Mouse (Mus musculus) limb, embryonic 11.5 days (tissue): Measurements from ENCODE around the gene Znrf4. TPM values are rescaled to one million over a fixed set of nuclear protein-coding genes. Genes with fewer than 3 reads are reported as not detected.

Experiments used
- ATAC-seq: fragments of 200-750 bp; cut with Nextera tagmentation; 2 replicates; pipeline ENCODE4 v1.8.0; 2017; ENCODE audit warnings: low read depth; ENCODE audit not compliant: insufficient number of reproducible peaks, low FRiP score, low TSS enrichment
- DNase-seq: peaks from one replicate; pipeline ENCODE4 v3.0.0-alpha.2; 2015; ENCODE audit warnings: low spot score
- H3K27ac ChIP-seq: fragments of 300-500 bp; sonication (generic); replicated peaks from 2 replicates; pipeline ENCODE4 v1.5.1; 2014; ENCODE audit warnings: low read depth, mild to moderate bottlenecking, low read length
- H3K27me3 ChIP-seq: fragments of 300-500 bp; sonication (generic); 2 replicates; pipeline ENCODE4 v1.6.1; 2014; ENCODE audit warnings: mild to moderate bottlenecking, low read length, mixed read lengths; ENCODE audit not compliant: control insufficient read depth, insufficient read depth
- H3K36me3 ChIP-seq: fragments of 300-500 bp; sonication (generic); 2 replicates; pipeline ENCODE4 v1.6.1; 2014; ENCODE audit warnings: mild to moderate bottlenecking, low read length, moderate library complexity, mixed read lengths; ENCODE audit not compliant: control insufficient read depth, insufficient read depth
- H3K4me1 ChIP-seq: fragments of 300-500 bp; sonication (generic); 2 replicates; pipeline ENCODE4 v1.6.1; 2014; ENCODE audit warnings: low read length, mixed read lengths; ENCODE audit not compliant: control insufficient read depth, insufficient read depth
- H3K4me2 ChIP-seq: fragments of 300-500 bp; sonication (generic); 2 replicates; pipeline ENCODE4 v1.6.1; 2014; ENCODE audit warnings: low read depth, mild to moderate bottlenecking, moderate library complexity; ENCODE audit not compliant: severe bottlenecking
- H3K4me3 ChIP-seq: fragments of 300-500 bp; sonication (generic); 2 replicates; pipeline ENCODE4 v1.5.1; 2014; ENCODE audit warnings: low read depth, low read length
- H3K9ac ChIP-seq: fragments of 300-500 bp; sonication (generic); 2 replicates; pipeline ENCODE4 v1.6.1; 2014; ENCODE audit warnings: mild to moderate bottlenecking, low read length
- H3K9me3 ChIP-seq: fragments of 300-500 bp; sonication (generic); 2 replicates; pipeline ENCODE4 v1.6.1; 2016; ENCODE audit warnings: low read length; ENCODE audit not compliant: control insufficient read depth
- WGBS: fragments of 180-500 bp; shearing (Covaris S2); extraction: QIAGEN DNeasy Blood & Tissue Kit; methylation state at CpG from one replicate; pipeline ENCODE4 v1.1.7; 2014; 5-methylcytosine and 5-hydroxymethylcytosine counted together
- polyA plus RNA-seq: library from polyadenylated mRNA; unstranded; fragments of >200 nt; fragmentation: Nextera tagmentation; extraction: Ambion mirVana; gene quantifications from 2 replicates; pipeline ENCODE4 v1.2.1, GENCODE M21; 2014

Gene Znrf4
- polyA plus RNA-seq, 1 experiment from 2014 or later = not detected

DNA sequence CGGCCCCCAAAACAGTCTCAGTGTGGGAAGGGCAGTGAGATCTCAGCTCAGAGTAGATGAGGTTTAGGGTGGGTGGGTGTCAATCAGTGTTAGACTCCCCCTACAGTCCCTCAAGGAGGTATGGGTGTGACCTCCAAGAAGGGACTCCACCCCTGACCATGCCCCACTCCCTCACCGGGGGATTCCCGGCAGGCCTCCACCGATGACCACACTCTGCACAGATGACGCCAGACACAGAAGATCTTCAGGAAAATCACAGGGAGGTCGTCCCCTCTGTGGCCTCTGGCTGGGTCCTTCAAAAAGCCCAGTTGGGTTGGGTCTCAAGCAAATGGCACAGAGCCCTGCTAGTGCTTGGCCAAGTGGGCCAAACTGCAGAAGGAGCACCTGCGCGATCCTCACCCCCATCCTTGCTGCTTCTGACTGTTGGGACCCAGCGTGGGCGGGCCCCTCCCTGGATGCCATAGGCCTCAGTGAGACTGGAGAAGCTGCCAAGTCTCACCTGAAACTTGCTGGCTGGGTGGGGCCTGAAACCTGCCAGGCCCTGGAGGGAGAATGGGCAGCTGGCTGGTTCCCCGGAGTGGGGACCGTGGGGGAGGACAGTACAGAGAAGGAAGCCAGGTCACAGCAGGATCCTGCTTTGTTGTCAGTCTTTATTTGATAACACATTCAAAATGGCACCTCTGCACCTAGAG, 38.7 kb upstream of the Znrf4 start:
- no peak for ATAC-seq
- Histone ChIP-seq H3K27me3 (no peaks in the 10 kb centered on the region), H3K36me3 (no peaks in the 10 kb centered on the region), H3K4me1 (no peaks in the 10 kb centered on the region), H3K27ac (no peak overlapping the region), H3K9ac (no peak overlapping the region), H3K4me2 (no peak overlapping the region), H3K4me3 (no peak overlapping the region), H3K9me3 (no peaks in the 10 kb centered on the region)
- WGBS = 76% methylated on average over 12 of the region's 12 CpGs
- no peak for DNase-seq

DNA sequence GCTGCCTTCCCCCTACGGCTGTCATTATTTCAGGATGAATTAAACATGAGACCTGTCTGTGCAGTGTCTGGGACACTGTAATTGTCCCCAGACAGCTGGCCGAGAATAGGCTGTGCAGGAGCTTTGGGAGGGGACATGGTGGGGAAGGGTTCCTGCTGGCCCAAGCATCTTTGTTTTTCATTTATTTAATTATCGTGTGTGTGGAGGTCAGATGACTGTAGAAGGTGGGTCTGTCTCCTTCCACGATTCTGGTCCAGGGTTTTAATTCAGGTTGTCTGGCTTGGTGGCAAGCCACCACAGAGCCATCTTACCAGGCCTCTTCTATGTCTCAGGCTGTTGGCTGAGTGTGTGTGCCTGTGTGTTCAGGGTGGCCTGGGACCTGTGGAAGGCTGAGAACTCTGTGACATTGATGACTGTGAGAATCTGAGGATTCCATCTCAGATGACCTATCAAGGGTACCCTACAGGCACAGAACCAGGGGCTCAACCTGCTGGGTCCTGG, 36.4 kb upstream of the Znrf4 start:
- Histone ChIP-seq H3K9ac (no peak overlapping the region), H3K27me3 (no peaks in the 10 kb centered on the region), H3K27ac (no peak overlapping the region), H3K36me3 (no peaks in the 10 kb centered on the region), H3K4me1 (no peaks in the 10 kb centered on the region), H3K4me3 (no peak overlapping the region), H3K9me3 (no peaks in the 10 kb centered on the region), H3K4me2 (no peak overlapping the region)
- no peak for DNase-seq
- no peak for ATAC-seq
- 48% methylated on average over 4 of the region's 4 CpGs for WGBS

DNA sequence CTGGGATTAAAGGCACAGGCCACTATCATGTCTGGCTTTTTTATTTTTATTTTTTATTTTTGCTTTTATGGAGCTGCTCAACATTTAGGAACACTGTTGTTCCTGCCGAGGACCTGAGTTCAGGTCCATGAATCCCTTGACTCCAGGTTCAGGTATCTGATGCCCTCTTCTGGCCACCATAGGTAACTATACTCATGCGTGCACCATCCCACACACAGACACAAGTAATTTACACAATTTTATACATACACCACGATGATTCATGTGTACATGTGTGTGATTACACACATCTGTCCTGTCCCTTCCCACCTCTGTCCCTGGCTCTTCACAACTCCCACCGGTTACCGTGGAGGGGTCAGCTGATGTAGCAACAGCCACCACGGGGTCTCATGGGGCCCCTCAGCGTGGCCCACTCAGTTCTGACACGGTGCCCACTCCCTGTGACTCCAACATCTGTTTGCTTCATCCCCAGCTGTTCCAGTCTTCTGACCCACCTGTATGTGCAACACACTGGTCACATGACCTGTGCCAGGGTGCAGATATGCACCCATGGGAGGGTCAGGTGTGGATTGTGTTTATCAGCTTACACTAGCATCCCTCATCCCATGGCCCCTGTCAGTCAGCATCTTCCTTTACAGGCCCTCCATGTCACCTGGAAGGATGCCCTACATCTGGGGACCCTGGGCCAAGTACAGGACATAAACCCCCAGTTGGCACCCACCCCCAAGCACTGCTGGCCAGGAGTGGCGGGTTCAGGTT, 35.8 kb upstream of the Znrf4 start:
- Histone ChIP-seq H3K36me3 (no peaks in the 10 kb centered on the region), H3K4me1 (no peaks in the 10 kb centered on the region), H3K4me2 (no peak overlapping the region), H3K27ac (no peak overlapping the region), H3K9me3 (no peaks in the 10 kb centered on the region), H3K27me3 (no peaks in the 10 kb centered on the region), H3K4me3 (no peak overlapping the region), H3K9ac (no peak overlapping the region)
- WGBS = 70% methylated on average over 9 of the region's 9 CpGs
- ATAC-seq = no peak
- DNase-seq = no peak

DNA sequence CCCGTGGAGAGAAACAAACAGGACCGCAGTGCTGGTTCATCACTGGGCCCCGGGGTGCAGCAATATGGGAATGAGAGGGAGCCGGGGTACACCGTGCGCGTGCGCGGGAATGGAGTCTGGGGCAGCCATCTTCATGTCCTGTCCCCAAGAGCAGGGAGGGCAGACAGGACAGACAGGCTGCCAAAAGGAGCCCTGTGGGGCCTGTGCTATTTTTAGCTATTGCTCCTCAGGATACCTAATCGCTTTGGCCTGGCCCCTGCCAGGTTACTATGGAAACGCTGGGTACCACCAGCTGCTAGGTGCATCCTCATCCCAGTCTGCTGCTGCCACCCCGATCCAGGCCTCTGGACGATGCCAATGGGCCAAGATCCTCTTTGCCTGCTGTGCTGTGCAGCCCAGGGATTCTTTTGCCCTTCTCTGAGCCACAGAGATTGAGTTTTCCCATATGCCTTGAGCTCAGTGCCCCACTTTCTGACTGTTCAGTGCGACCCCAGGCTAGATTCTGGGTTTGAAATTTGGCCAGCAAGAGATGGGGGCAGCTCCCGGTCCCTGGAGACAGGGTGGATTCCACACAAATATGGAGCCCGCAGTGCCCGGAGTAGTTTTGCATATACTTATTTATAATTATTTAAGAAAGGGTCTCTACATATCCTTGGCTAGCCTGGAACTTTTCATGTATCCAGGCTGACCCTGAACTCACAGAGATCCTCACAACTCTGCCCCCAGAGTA, 35.0 kb upstream of the Znrf4 start:
- H3K4me2 ChIP-seq = no peak overlapping the region
- DNase-seq = no peak
- no peak overlapping the region for H3K27ac ChIP-seq
- WGBS = 68% methylated on average over 17 of the region's 17 CpGs
- H3K4me3 ChIP-seq = no peak overlapping the region
- no peaks in the 10 kb centered on the region for H3K4me1 ChIP-seq
- no peaks in the 10 kb centered on the region for H3K36me3 ChIP-seq
- no peaks in the 10 kb centered on the region for H3K27me3 ChIP-seq
- ATAC-seq = no peak
- H3K9ac ChIP-seq = no peak overlapping the region
- no peaks in the 10 kb centered on the region for H3K9me3 ChIP-seq

DNA sequence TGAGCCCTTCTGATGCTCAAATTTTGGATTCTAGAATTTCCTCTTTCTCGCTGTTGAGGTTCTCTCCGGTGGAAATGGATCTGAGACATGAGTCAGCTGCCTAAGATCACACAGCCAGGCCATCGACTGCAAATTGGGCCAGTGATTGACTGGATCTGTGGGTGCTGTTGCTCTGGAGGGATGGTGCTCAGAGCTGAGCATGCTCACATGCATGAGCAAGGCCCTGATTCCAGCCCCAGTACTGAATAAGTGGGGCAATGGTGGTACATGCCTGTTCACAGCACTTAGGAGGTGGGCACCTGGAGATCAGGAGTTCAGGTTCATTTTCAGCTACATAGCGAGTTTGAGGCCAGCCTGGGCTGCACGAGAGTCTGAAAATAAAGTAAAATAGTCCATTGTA, 34.3 kb upstream of the Znrf4 start:
- DNase-seq (no peak), ATAC-seq (no peak)
- Histone ChIP-seq H3K9me3 (no peaks in the 10 kb centered on the region), H3K4me2 (no peak overlapping the region), H3K36me3 (no peaks in the 10 kb centered on the region), H3K4me3 (no peak overlapping the region), H3K27ac (no peak overlapping the region), H3K4me1 (no peaks in the 10 kb centered on the region), H3K27me3 (no peaks in the 10 kb centered on the region), H3K9ac (no peak overlapping the region)
- 87% methylated on average over 5 of the region's 5 CpGs for WGBS

DNA sequence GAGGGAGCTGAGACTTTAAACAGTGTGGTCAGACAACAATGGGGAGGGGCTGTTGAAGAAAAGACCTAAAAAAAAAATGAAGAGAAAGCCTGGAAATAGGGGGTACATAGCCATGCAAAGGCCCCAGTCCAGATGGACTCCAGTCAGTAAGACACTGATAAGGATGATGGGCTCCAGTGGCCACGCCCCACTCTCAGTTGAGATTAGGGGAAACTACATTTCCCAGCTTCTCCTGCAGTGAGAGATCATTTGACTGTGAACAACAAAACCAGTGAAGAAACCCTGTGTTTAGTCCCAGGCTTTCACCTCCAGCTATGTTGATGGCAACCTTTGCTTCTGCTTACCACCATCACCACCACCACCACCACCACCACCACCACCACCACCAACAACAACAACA, 33.7 kb upstream of the Znrf4 start:
- no peaks in the 10 kb centered on the region for H3K4me1 ChIP-seq
- no peak overlapping the region for H3K4me2 ChIP-seq
- no peak overlapping the region for H3K4me3 ChIP-seq
- DNase-seq = no peak
- H3K27me3 ChIP-seq = no peaks in the 10 kb centered on the region
- H3K9me3 ChIP-seq = no peaks in the 10 kb centered on the region
- H3K27ac ChIP-seq = no peak overlapping the region
- no peaks in the 10 kb centered on the region for H3K36me3 ChIP-seq
- no peak overlapping the region for H3K9ac ChIP-seq
- no peak for ATAC-seq
- WGBS = 67% methylated on average over 1 of the region's 1 CpGs

DNA sequence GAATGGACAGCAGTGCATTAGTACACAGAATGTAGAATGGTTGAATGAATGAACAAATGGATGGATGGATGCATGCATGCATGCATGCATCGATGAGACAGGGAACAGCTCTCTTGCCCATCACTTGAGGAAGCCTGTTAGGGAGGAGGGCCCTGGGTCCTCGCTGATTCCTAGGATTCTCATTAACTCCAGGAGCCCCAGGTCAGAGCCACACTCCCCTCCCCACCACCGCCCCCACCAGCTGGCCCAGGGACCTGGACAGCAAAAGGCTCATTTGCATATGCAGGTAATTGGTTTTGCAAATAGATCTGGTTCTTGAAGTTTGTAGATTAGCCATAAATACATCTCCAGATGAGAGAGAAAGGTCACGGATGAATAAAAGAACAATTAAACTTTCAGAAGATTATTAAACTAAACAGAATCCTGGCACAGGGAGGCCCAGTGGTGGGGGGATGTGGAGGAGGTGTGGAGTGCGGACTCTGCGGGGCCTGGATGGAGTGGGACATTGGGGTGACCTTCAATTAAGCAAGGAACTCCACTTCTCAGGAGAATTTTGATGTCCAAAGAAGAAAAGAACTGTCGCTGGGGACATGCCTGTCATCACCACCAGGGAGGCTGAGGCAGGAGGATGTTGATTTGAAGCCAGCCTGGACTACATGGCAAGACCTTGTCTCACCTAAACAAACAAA, 32.6 kb upstream of the Znrf4 start:
- no peaks in the 10 kb centered on the region for H3K36me3 ChIP-seq
- no peaks in the 10 kb centered on the region for H3K4me1 ChIP-seq
- no peak overlapping the region for H3K9ac ChIP-seq
- DNase-seq (no peak), ATAC-seq (no peak)
- WGBS = 77% methylated on average over 7 of the region's 7 CpGs
- H3K4me2 ChIP-seq = no peak overlapping the region
- H3K4me3 ChIP-seq = no peak overlapping the region
- no peaks in the 10 kb centered on the region for H3K9me3 ChIP-seq
- no peak overlapping the region for H3K27ac ChIP-seq
- H3K27me3 ChIP-seq = no peaks in the 10 kb centered on the region

DNA sequence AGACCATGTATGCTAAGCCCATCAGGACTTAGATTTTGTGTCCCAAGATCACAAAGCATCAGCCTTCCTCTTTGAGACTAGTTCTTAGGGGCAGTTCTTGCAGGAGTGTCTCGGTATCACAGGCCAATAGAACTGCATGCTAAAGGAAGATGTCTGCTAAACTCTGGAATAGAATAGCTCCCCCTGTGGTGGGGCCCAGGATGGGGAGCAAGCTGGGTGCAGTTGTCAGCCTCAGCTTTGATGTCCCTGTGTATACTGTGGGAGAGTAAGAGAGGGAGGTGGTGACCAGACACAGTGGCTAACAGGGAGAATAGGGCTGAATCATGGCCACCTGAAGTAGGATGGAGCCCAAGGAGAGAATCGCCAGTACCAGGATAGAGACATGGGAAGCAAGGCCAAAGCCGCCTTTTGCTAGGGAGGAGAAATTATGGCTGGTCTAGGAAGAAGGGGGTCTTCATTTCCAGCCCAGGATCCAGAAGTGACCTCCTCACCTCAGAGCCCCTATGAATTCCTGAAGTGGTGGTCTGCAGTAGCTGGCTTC, 31.5 kb upstream of the Znrf4 start:
- no peak overlapping the region for H3K9ac ChIP-seq
- ATAC-seq (no peak), DNase-seq (peak; percentile 19)
- no peaks in the 10 kb centered on the region for H3K9me3 ChIP-seq
- no peak overlapping the region for H3K4me3 ChIP-seq
- 83% methylated on average over 3 of the region's 3 CpGs for WGBS
- no peaks in the 10 kb centered on the region for H3K27me3 ChIP-seq
- H3K4me2 ChIP-seq = no peak overlapping the region
- no peak overlapping the region for H3K27ac ChIP-seq
- H3K36me3 ChIP-seq = no peaks in the 10 kb centered on the region
- no peaks in the 10 kb centered on the region for H3K4me1 ChIP-seq
